8 mouse cellular contexts compared by ENCODE assay signal in the genomic region with DNA sequence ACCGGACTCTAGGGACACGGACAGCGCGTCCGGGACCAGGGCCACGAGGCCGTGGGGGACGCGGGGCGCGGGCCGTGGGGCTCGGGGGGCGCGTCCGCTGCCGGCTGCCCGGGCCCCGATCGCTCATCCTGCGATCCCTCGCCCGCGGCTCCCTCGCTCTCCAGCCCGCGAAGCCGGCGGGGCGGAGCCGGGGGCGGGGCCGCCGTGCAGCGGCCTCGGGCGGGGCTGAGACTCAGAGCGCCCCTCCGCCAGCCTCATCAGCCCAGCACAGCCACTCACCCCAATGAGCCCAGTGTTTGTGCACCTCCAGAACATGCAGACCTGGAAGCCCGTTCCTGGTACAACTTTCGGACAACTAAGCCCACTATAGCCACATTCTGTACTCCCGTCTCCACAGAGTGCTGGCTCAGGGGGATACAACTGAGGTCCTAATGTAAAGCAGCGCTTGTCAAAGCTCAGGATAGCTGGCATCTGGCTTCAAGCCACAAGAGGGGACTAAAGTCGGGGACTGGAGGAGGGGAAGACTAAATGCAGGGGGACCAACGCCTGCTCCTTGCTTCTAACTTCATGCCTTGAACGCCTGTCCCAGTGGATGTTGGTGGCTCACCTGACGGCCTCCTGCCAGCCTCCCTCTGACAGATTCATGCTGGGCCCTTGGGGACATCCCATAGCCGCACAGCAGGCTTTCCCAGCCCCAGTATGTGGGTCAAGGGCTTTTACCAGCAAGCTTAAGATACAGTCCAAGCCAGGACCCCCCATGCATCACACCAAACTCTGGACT. TPM values are rescaled to one million over a fixed set of nuclear protein-coding genes. Genes with fewer than 3 reads are reported as not detected.
DNase-seq lines count a peak whose midpoint lies in the region; ATAC-seq and TF ChIP-seq lines count a peak whose summit lies in the region.

Cnih2 (minus strand) TSS at position 159 of the 781 bp plus-strand sequence.

- H3K36me3 ChIP-seq in megakaryocyte, embryonic 14.5 days (replicated peaks; ENCODE audit: low read length), result peaks cover 53% of the 10 kb centered on the region
- peaks cover 39% of the 10 kb centered on the region for H3K36me3 ChIP-seq in forebrain, embryonic 15.5 days
- peaks cover 46% of the 10 kb centered on the region for H3K36me3 ChIP-seq in limb, embryonic 13.5 days
- H3K36me3 ChIP-seq in midbrain, postnatal 0 days (ENCODE audit: insufficient read depth, low read length), result peaks cover 43% of the 10 kb centered on the region

- no peak for ATAC-seq in megakaryocyte, adult 5-6 weeks (ENCODE audit: poor library complexity, severe bottlenecking)
- ATAC-seq in forebrain, embryonic 15.5 days (replicated peaks), result peak; percentile 73
- ATAC-seq in limb, embryonic 13.5 days (ENCODE audit: low FRiP score, low read depth), result peak; percentile 77
- peak; percentile 39 for ATAC-seq in midbrain, postnatal 0 days (ENCODE audit: low FRiP score)

- H3K4me1 ChIP-seq in megakaryocyte, embryonic 14.5 days, result peaks cover 89% of the 10 kb centered on the region
- H3K4me1 ChIP-seq in forebrain, embryonic 15.5 days, result peaks cover 54% of the 10 kb centered on the region
- peaks cover 56% of the 10 kb centered on the region for H3K4me1 ChIP-seq in limb, embryonic 13.5 days
- H3K4me1 ChIP-seq in midbrain, postnatal 0 days (ENCODE audit: insufficient read depth, low read length), result peaks cover 34% of the 10 kb centered on the region

- peak within 1 kb of the TSS; percentile 88 for H3K4me3 ChIP-seq in megakaryocyte, embryonic 14.5 days (replicated peaks)
- H3K4me3 ChIP-seq in forebrain, embryonic 15.5 days, result peak within 1 kb of the TSS; percentile 94
- H3K4me3 ChIP-seq in limb, embryonic 13.5 days, result peak within 1 kb of the TSS; percentile 74
- H3K4me3 ChIP-seq in midbrain, postnatal 0 days (ENCODE audit: low read depth, low read length), result peak within 1 kb of the TSS; percentile 88

- 2% methylated on average over 35 of the region's 48 CpGs for WGBS in forebrain, embryonic 15.5 days
- WGBS in limb, embryonic 13.5 days, result 2% methylated on average over 42 of the region's 48 CpGs
- WGBS in midbrain, postnatal 0 days, result 3% methylated on average over 35 of the region's 48 CpGs

- H3K27me3 ChIP-seq in megakaryocyte, embryonic 14.5 days (replicated peaks), result peaks cover 33% of the 10 kb centered on the region
- no peaks in the 10 kb centered on the region for H3K27me3 ChIP-seq in forebrain, embryonic 15.5 days
- no peaks in the 10 kb centered on the region for H3K27me3 ChIP-seq in limb, embryonic 13.5 days
- no peaks in the 10 kb centered on the region for H3K27me3 ChIP-seq in midbrain, postnatal 0 days (ENCODE audit: insufficient read depth, low read length)

- no peaks in the 10 kb centered on the region for H3K9me3 ChIP-seq in megakaryocyte, embryonic 14.5 days
- H3K9me3 ChIP-seq in forebrain, embryonic 15.5 days, result no peaks in the 10 kb centered on the region
- no peaks in the 10 kb centered on the region for H3K9me3 ChIP-seq in limb, embryonic 13.5 days
- H3K9me3 ChIP-seq in midbrain, postnatal 0 days (ENCODE audit: low read length), result no peaks in the 10 kb centered on the region

- H3K9ac ChIP-seq in forebrain, embryonic 15.5 days (replicated peaks), result peak within 1 kb of the TSS; percentile 99
- peak within 1 kb of the TSS; percentile 96 for H3K9ac ChIP-seq in limb, embryonic 13.5 days
- peak within 1 kb of the TSS; percentile 98 for H3K9ac ChIP-seq in midbrain, postnatal 0 days (replicated peaks; ENCODE audit: low read length, poor library complexity, severe bottlenecking)

- DNase-seq in adrenal gland, postnatal 25 days, result peak; percentile 74
- peak; percentile 73 for DNase-seq in induced T-regulatory cell, adult 2 months (ENCODE audit: low read depth)
- DNase-seq in midbrain, postnatal 0 days (ENCODE audit: low spot score), result peak; percentile 75
- DNase-seq in thymus, postnatal 36 days, result peak; percentile 69 to 76

- peak within 1 kb of the TSS; percentile 85 for H3K4me2 ChIP-seq in forebrain, embryonic 15.5 days (replicated peaks)
- peak within 1 kb of the TSS; percentile 98 for H3K4me2 ChIP-seq in limb, embryonic 13.5 days (replicated peaks)
- H3K4me2 ChIP-seq in midbrain, postnatal 0 days (ENCODE audit: low read depth, low read length, poor library complexity, severe bottlenecking), result peak within 1 kb of the TSS; percentile 72

- 0 out of 2 replicates have a peak, but pooled peaks have one; percentile 7 for TF ChIP-seq CTCF in midbrain, postnatal 0 days (IDR thresholded peaks at IDR 0.05)

- H3K27ac ChIP-seq in forebrain, embryonic 15.5 days (replicated peaks), result peak within 1 kb of the TSS; percentile 95
- H3K27ac ChIP-seq in limb, embryonic 13.5 days, result peak within 1 kb of the TSS; percentile 58
- peak within 1 kb of the TSS; percentile 97 for H3K27ac ChIP-seq in midbrain, postnatal 0 days (ENCODE audit: low read depth, low read length)

RNA-seq across cellular contexts. Expression of gene Cnih2, which starts in this region (rescaled TPM):
- polyA plus RNA-seq in megakaryocyte, embryonic 14.5 days (2012; ENCODE audit: insufficient read depth, low replicate concordance), result 4.9 and 13.6 TPM in 2 replicates
- not detected in 2 replicates for total RNA-seq in megakaryocyte, adult 5-6 weeks (2015)
- not detected in 2 replicates for total RNA-seq in megakaryocyte, adult 5-6 weeks (2017)
- 1.1 and 2.7 TPM in 2 replicates for total RNA-seq in adrenal gland, postnatal 25 days (2021)
- polyA plus RNA-seq in forebrain, embryonic 15.5 days (2015; fragmentation: Nextera tagmentation; extraction: Ambion mirVana), result 324 and 348 TPM in 2 replicates
- polyA plus RNA-seq in limb, embryonic 13.5 days (2015; fragmentation: Nextera tagmentation; extraction: Ambion mirVana), result 34.5 and 35.2 TPM in 2 replicates
- 677 and 753 TPM in 2 replicates for total RNA-seq in midbrain, postnatal 0 days (2014; rRNA removed)
- 547 and 553 TPM in 2 replicates for polyA plus RNA-seq in midbrain, postnatal 0 days (2015; fragmentation: Nextera tagmentation; extraction: Ambion mirVana)

Comparison
In these comparisons a context has a peak if more than half of its experiments do, and no peak if none do; other contexts are left out.
1. RNA of gene Cnih2 (total RNA-seq): 677 to 753 TPM in midbrain, postnatal 0 days; 1.1 to 2.7 TPM in adrenal gland, postnatal 25 days and not detected in megakaryocyte, adult 5-6 weeks; every median in the first group is over 100 times any median in the second.
2. Peak in every context shown above with its lines, with median percentiles within 50 percentile points of each other: H3K4me3 ChIP-seq, DNase-seq, H3K27ac ChIP-seq, H3K4me2 ChIP-seq and H3K9ac ChIP-seq.